Mouse (Mus musculus) hindbrain, embryonic 11.5 days (tissue): ENCODE results near the gene Kif16b. TPM values are rescaled to one million over a fixed set of nuclear protein-coding genes. Genes with fewer than 3 reads are reported as not detected.

Experiments
- ATAC-seq: fragments of 200-750 bp; cut with Nextera tagmentation; 2 replicates; pipeline ENCODE4 v1.8.0; 2017; ENCODE audit warnings: mild to moderate bottlenecking, moderate TSS enrichment, moderate library complexity; ENCODE audit not compliant: low FRiP score
- DNase-seq: peaks from one replicate; pipeline ENCODE4 v3.0.0-alpha.2; 2015; ENCODE audit warnings: low spot score
- H3K27ac ChIP-seq: fragments of 300-500 bp; sonication (generic); 2 replicates; pipeline ENCODE4 v1.5.1; 2014; ENCODE audit warnings: mild to moderate bottlenecking, low read depth, low read length
- H3K27me3 ChIP-seq: fragments of 300-500 bp; sonication (generic); 2 replicates; pipeline ENCODE4 v1.6.1; 2014; ENCODE audit warnings: mild to moderate bottlenecking, low read length, moderate library complexity, mixed read lengths; ENCODE audit not compliant: control insufficient read depth, insufficient read depth
- H3K36me3 ChIP-seq: fragments of 300-500 bp; sonication (generic); 2 replicates; pipeline ENCODE4 v1.6.1; 2014; ENCODE audit warnings: mild to moderate bottlenecking, low read length, moderate library complexity, mixed read lengths; ENCODE audit not compliant: control insufficient read depth, insufficient read depth
- H3K4me1 ChIP-seq: fragments of 300-500 bp; sonication (generic); replicated peaks from 2 replicates; pipeline ENCODE4 v1.6.1; 2014; ENCODE audit warnings: low read length, mixed read lengths; ENCODE audit not compliant: control insufficient read depth, insufficient read depth
- H3K4me2 ChIP-seq: fragments of 300-500 bp; sonication (generic); replicated peaks from 2 replicates; pipeline ENCODE4 v1.6.1; 2014; ENCODE audit warnings: mild to moderate bottlenecking, low read depth, low read length
- H3K4me3 ChIP-seq: fragments of 300-500 bp; sonication (generic); 2 replicates; pipeline ENCODE4 v1.5.1; 2014; ENCODE audit warnings: low read depth, low read length
- H3K9ac ChIP-seq: fragments of 300-500 bp; sonication (generic); 2 replicates; pipeline ENCODE4 v1.6.1; 2014; ENCODE audit warnings: low read depth, low read length
- H3K9me3 ChIP-seq: fragments of 300-500 bp; sonication (generic); 2 replicates; pipeline ENCODE4 v1.6.1; 2016; ENCODE audit warnings: low read length; ENCODE audit not compliant: control insufficient read depth
- WGBS: fragments of 180-500 bp; shearing (Covaris S2); extraction: QIAGEN DNeasy Blood & Tissue Kit; methylation state at CpG from one replicate; pipeline ENCODE4 v1.1.7; 2014; 5-methylcytosine and 5-hydroxymethylcytosine counted together
- polyA plus RNA-seq: library from polyadenylated mRNA; unstranded; fragments of >200 nt; fragmentation: Nextera tagmentation; extraction: Ambion mirVana; gene quantifications from 2 replicates; pipeline ENCODE4 v1.2.1, GENCODE M21; 2014

Gene Kif16b
- polyA plus RNA-seq, 1 experiment from 2014 or later, result 6.7 TPM

- Histone ChIP-seq H3K27ac (no peak overlapping the region), H3K4me2 (no peak overlapping the region), H3K4me1 (no peaks in the 10 kb centered on the region), H3K4me3 (no peak overlapping the region), H3K9ac (no peak overlapping the region), H3K9me3 (no peaks in the 10 kb centered on the region), H3K36me3 (no peaks in the 10 kb centered on the region), H3K27me3 (no peaks in the 10 kb centered on the region)
- DNase-seq (no peak), ATAC-seq (no peak)
- WGBS, result 59% methylated on average over 6 of the region's 6 CpGs
Observed at GRCm38 (mm10) chr2:142633996-142634559, 267.3 kb downstream of the Kif16b start.

- no peak for DNase-seq
- H3K4me3 ChIP-seq, result no peak overlapping the region
- 87% methylated on average over 2 of the region's 2 CpGs for WGBS
Observed at GRCm38 (mm10) chr2:142629523-142630312, 271.6 kb downstream of the Kif16b start.

GRCm38 (mm10) chr2:142625756-142626155 is 275.6 kb downstream of the Kif16b start:
- H3K4me1 ChIP-seq, result no peaks in the 10 kb centered on the region
- no peak for DNase-seq
- WGBS, result 88% methylated on average over 4 of the region's 4 CpGs

More at GRCm38 (mm10) chr2:142629523-142630312, 271.6 kb downstream of the Kif16b start:
- H3K9me3 ChIP-seq, result no peaks in the 10 kb centered on the region
- no peaks in the 10 kb centered on the region for H3K4me1 ChIP-seq
- H3K27ac ChIP-seq, result no peak overlapping the region
- H3K9ac ChIP-seq, result no peak overlapping the region
- no peak for ATAC-seq
- no peak overlapping the region for H3K4me2 ChIP-seq
- no peaks in the 10 kb centered on the region for H3K27me3 ChIP-seq
- H3K36me3 ChIP-seq, result no peaks in the 10 kb centered on the region

GRCm38 (mm10) chr2:142625101-142625500 is 276.2 kb downstream of the Kif16b start:
- H3K36me3 ChIP-seq, result no peaks in the 10 kb centered on the region
- ATAC-seq (no peak), DNase-seq (no peak)
- 77% methylated on average over 3 of the region's 3 CpGs for WGBS
- H3K9ac ChIP-seq, result no peak overlapping the region
- H3K9me3 ChIP-seq, result no peaks in the 10 kb centered on the region
- no peak overlapping the region for H3K4me3 ChIP-seq
- no peak overlapping the region for H3K27ac ChIP-seq
- no peak overlapping the region for H3K4me2 ChIP-seq
- no peaks in the 10 kb centered on the region for H3K4me1 ChIP-seq
- no peaks in the 10 kb centered on the region for H3K27me3 ChIP-seq

More at GRCm38 (mm10) chr2:142625756-142626155, 275.6 kb downstream of the Kif16b start:
- Histone ChIP-seq H3K9ac (no peak overlapping the region), H3K36me3 (no peaks in the 10 kb centered on the region), H3K27me3 (no peaks in the 10 kb centered on the region), H3K4me3 (no peak overlapping the region), H3K4me2 (no peak overlapping the region), H3K9me3 (no peaks in the 10 kb centered on the region), H3K27ac (no peak overlapping the region)
- ATAC-seq, result no peak

DNA sequence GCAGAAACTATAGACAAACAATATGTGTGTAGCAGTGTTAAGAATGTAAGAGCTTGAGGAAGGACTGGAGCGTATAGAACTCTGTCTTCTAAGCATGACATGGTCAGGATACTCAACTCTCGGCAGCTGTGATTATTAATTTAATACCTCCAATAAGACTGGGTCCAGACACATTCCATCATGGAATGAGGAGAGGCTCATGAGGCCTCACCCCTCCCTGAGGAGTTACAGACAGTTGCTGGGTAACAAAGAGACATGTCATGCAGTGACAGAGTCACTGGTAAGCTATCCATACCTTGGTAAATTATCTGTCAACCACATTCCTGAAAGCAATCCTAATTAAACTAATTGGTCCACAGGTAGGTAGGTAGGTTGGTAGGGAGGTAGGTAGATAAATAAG is 277.1 kb downstream of the Kif16b start:
- H3K9me3 ChIP-seq, result no peaks in the 10 kb centered on the region
- H3K4me3 ChIP-seq, result no peak overlapping the region
- ATAC-seq (no peak), DNase-seq (no peak)
- H3K4me2 ChIP-seq, result no peak overlapping the region
- no peaks in the 10 kb centered on the region for H3K27me3 ChIP-seq
- no peaks in the 10 kb centered on the region for H3K4me1 ChIP-seq
- 88% methylated on average over 2 of the region's 2 CpGs for WGBS
- H3K9ac ChIP-seq, result no peak overlapping the region
- H3K27ac ChIP-seq, result no peak overlapping the region
- H3K36me3 ChIP-seq, result no peaks in the 10 kb centered on the region

DNA sequence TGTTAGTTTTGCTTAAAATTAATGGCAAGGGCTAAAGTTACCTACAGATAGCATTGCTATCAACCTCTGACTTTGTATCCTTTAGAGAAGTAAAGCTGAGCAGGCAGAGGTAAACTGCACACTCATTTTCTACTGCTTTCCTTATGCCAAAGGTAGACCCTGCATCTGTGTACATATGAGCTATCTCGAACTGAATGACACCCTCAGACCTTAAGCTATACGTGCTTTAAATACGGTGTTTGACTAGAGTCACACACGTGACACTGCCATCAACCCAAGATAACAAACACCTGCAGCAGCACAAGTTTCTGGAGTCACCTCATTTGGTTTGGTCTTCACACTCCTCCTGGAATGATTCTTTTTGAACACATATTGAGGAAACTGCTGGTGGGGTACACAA is 280.2 kb downstream of the Kif16b start:
- Histone ChIP-seq H3K27me3 (no peaks in the 10 kb centered on the region), H3K36me3 (no peaks in the 10 kb centered on the region), H3K4me2 (no peak overlapping the region), H3K4me3 (no peak overlapping the region), H3K9ac (no peak overlapping the region), H3K27ac (no peak overlapping the region), H3K4me1 (no peaks in the 10 kb centered on the region), H3K9me3 (no peaks in the 10 kb centered on the region)
- ATAC-seq, result no peak
- DNase-seq, result no peak
- WGBS, result 90% methylated on average over 4 of the region's 4 CpGs

DNA sequence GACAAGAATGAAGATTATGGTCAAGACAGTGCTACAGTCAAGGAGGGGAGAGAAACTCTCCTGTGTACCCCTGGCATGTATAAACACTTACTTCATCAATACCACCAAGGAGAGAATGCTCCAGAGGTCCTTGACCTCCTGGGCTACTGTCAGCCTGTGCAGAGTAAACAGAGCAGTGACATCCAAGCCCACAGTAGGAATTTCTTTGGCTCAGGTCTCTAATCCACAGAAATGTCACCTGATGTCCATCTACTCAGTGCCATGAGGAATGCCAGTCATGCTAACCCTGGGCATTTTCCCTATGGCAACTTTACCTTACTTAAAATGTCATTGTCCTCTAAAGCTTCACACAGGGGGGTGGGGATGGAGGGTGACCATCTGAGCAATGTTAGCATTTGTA is 281.4 kb downstream of the Kif16b start:
- DNase-seq, result no peak
- Histone ChIP-seq H3K4me1 (no peaks in the 10 kb centered on the region), H3K9ac (no peak overlapping the region), H3K36me3 (no peaks in the 10 kb centered on the region), H3K27me3 (no peaks in the 10 kb centered on the region), H3K27ac (no peak overlapping the region), H3K4me3 (no peak overlapping the region), H3K9me3 (no peaks in the 10 kb centered on the region), H3K4me2 (no peak overlapping the region)
- ATAC-seq, result no peak

GRCm38 (mm10) chr2:142614535-142614934 is 286.8 kb downstream of the Kif16b start:
- no peak overlapping the region for H3K9ac ChIP-seq
- no peak for ATAC-seq
- H3K36me3 ChIP-seq, result no peaks in the 10 kb centered on the region
- no peaks in the 10 kb centered on the region for H3K27me3 ChIP-seq
- no peak overlapping the region for H3K4me3 ChIP-seq
- H3K9me3 ChIP-seq, result no peaks in the 10 kb centered on the region
- 69% methylated on average over 5 of the region's 5 CpGs for WGBS
- H3K4me2 ChIP-seq, result no peak overlapping the region
- H3K27ac ChIP-seq, result no peak overlapping the region
- H3K4me1 ChIP-seq, result no peaks in the 10 kb centered on the region
- DNase-seq, result no peak

GRCm38 (mm10) chr2:142612359-142612953 is 288.9 kb downstream of the Kif16b start:
- H3K36me3 ChIP-seq, result no peaks in the 10 kb centered on the region
- ATAC-seq, result no peak
- no peak overlapping the region for H3K9ac ChIP-seq
- WGBS, result 80% methylated on average over 5 of the region's 5 CpGs
- no peaks in the 10 kb centered on the region for H3K9me3 ChIP-seq
- no peak overlapping the region for H3K4me3 ChIP-seq
- no peak for DNase-seq
- H3K4me2 ChIP-seq, result no peak overlapping the region
- H3K27ac ChIP-seq, result no peak overlapping the region
- H3K4me1 ChIP-seq, result no peaks in the 10 kb centered on the region
- no peaks in the 10 kb centered on the region for H3K27me3 ChIP-seq
